Mouse (Mus musculus) spleen, adult 10 weeks (tissue): Measurements from ENCODE around the gene Cacfd1. TPM values are rescaled to one million over a fixed set of nuclear protein-coding genes. Genes with fewer than 3 reads are reported as not detected.

Source experiments
- polyA plus RNA-seq: library from polyadenylated mRNA; stranded (reverse); fragments of 350-450 nt; fragmentation: Illumina TruSeq; extraction: RNeasy Lipid Tissue Mini Kit (QIAGEN cat#74804); gene quantifications from one replicate; pipeline ENCODE4 v1.2.3, GENCODE M21; 2015; ENCODE audit warnings: low replicate concordance; ENCODE audit not compliant: insufficient read depth

Cacfd1 gene
- 32.7 TPM for polyA plus RNA-seq

GRCm38 (mm10) chr2:27009714-27010244 lies at the start of gene Cacfd1:
Cacfd1 (plus strand) TSS chr2:27009926.

GRCm38 (mm10) chr2:26963923-26964723 lies 45.6 kb upstream of the Cacfd1 start, which contains the start of gene Rexo4:
Rexo4 (minus strand) TSS chr2:26964386.

GRCm38 (mm10) chr2:26973116-26973515 lies 36.6 kb upstream of the Cacfd1 start, which contains the start of gene Adamts13:
Adamts13 (plus strand) TSS chr2:26973416.

GRCm38 (mm10) chr2:27027618-27028436 lies 18.1 kb downstream of the Cacfd1 start, which contains the start of gene Slc2a6:
Slc2a6 (minus strand) TSS chr2:27027998.

Other genes starting within 250 kb of the Cacfd1 start
- gene Abo, start 144.9 kb upstream of the Cacfd1 start, polyA plus RNA-seq: not detected
- gene Surf6, start 107.0 kb upstream of the Cacfd1 start, polyA plus RNA-seq: 33.4 TPM
- gene Med22, start 99.2 kb upstream of the Cacfd1 start, polyA plus RNA-seq: 19.2 TPM
- gene Rpl7a, start 99.2 kb upstream of the Cacfd1 start, polyA plus RNA-seq: 923 TPM
- 63.0 TPM for gene Surf2, start 93.6 kb upstream of the Cacfd1 start, polyA plus RNA-seq
- 103 TPM for gene Surf1, start 93.4 kb upstream of the Cacfd1 start, polyA plus RNA-seq
- gene Surf4, start 76.0 kb upstream of the Cacfd1 start, polyA plus RNA-seq: 68.3 TPM
- 0.40 TPM for gene Stkld1, start 75.9 kb upstream of the Cacfd1 start, polyA plus RNA-seq
- gene Rexo4, start 45.5 kb upstream of the Cacfd1 start, polyA plus RNA-seq: 108 TPM
- 0.75 TPM for gene Adamts13, start 36.5 kb upstream of the Cacfd1 start, polyA plus RNA-seq
- 2.7 TPM for gene Slc2a6, start 18.1 kb downstream of the Cacfd1 start, polyA plus RNA-seq
- 0.54 TPM for gene Mymk, start 62.3 kb downstream of the Cacfd1 start, polyA plus RNA-seq
- gene Adamtsl2, start 69.5 kb downstream of the Cacfd1 start, polyA plus RNA-seq: 10.1 TPM
- gene Fam163b, start 132.6 kb downstream of the Cacfd1 start, polyA plus RNA-seq: not detected
- gene Dbh, start 155.3 kb downstream of the Cacfd1 start, polyA plus RNA-seq: not detected
- 2.2 TPM for gene Sardh, start 238.4 kb downstream of the Cacfd1 start, polyA plus RNA-seq